Mouse (Mus musculus): ENCODE data around the gene Rec114.

Rec114 gene

DNA sequence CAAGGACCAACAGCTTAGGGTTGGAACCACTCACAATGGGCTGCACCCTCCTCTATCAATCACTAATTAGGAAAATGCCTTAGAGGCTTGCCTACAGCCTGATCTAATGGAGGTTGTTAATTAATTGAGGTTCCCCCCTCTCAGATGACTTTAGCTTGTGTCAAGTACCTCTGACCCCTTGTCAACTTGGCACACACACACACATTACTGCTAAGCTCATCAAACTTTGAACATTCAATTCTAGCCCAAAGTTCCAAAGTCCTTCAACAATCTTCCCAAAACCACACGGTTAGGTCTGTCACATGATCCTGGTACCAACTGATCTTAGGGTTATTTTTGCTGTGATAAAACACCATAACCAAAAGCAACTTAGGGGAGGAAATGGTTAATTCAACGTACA, 26.9 kb downstream of the Rec114 start:
- no peak for DNase-seq

- no peak for DNase-seq
Measured at GRCm38 (mm10) chr9:58710642-58711041, 33.1 kb downstream of the Rec114 start.

DNA sequence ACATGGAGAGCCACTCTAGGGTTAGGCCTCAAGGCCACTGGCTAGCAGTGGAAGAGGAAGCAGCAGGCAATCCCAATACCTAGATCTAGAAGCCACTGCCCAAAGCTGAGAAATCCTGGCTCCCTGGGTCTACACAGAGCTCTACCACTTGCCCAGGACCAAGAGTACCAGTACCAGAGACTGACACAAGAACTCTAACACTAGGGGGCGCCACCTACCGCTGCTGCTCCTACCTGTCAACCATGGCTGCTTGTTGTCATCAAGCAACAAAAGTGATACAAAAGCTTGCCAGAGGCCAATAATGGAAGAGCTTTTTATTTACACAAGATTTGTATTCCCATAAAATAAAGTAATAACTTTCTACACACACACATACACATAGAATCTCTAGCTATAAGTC, 33.8 kb downstream of the Rec114 start:
- DNase-seq = peak; percentile 46 to 56

- DNase-seq = no peak
Measured at GRCm38 (mm10) chr9:58707796-58708195, 36.0 kb downstream of the Rec114 start.

DNA sequence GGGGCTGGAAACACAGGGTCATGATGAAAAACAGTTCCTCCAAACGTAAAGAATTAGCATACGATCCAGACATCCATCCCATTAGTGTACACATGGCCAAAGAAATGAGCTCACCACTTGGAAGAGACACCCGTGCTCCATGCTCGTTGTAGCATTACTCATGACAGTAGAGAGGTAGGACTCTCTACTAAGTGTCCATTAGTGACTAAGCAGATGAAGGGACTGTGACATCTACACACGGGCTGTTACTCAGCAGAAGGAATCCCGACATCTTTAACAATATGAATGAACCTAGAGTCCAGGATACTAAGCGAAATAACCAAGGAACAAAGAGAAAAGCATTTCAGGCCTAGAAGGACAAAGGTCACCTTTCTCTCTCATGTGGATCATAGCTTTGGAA, 37.7 kb downstream of the Rec114 start:
- DNase-seq = no peak

GRCm38 (mm10) chr9:58703766-58704165, 40.0 kb downstream of the Rec114 start:
- no peak for DNase-seq

GRCm38 (mm10) chr9:58701751-58702150, 42.0 kb downstream of the Rec114 start:
- no peak for DNase-seq

DNA sequence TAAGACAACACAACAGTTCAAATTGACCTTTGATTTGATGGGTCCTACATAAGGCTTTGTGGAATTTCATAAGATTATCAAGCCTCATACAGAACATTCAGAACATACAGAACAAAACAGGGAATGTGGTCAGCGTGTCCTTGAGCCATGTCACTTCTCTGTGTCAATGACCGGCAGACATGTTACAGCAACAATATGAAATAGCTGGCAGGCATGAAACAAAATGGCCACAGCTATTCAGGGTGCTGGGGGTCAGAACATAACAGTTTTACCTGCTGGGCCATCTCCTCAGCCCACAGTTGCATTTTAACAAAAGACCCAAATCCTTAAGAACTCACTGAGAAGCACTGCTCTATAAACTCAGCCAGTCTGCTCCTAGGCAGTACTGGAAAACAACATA, 45.3 kb downstream of the Rec114 start:
- no peak for DNase-seq

DNA sequence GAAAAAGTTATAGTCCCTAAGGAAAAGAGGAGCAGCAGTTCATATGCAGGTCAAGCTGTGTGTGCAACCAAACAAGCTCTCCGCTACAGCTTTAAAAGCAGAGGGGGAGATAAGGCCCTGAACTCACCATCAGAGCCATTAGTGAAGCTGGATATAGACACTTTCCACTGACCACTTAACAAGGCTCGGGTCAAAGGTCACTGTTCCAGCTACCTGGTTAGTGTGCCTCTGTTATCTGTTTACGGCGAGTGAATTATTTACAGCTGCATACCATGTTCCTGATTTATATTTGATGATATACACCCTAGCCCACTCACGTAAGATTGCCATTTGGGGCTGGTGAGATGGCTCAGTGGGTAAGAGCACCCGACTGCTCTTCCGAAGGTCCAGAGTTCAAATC, 52.3 kb downstream of the Rec114 start:
- DNase-seq = no peak

GRCm38 (mm10) chr9:58690701-58691100, 53.1 kb downstream of the Rec114 start:
- DNase-seq = no peak

DNA sequence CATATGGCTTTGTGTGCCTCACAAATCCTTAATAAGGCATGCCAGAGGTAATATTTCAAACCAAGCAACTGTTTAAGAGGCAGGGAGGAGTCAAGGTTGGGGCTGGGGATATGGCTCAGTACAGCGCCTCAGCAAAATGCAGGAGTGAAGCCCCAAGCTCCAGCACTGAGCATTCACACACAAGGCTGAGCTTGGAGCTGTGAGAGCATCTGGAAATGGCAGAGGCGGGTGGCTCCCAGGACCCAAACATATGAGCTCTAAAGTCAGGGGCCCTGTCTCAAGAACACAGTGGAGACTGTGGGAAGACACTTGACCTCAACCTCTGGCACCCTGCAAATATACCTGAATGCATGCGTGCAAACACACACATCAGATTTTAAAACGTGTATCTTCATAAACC, 55.7 kb downstream of the Rec114 start:
- no peak for DNase-seq

DNA sequence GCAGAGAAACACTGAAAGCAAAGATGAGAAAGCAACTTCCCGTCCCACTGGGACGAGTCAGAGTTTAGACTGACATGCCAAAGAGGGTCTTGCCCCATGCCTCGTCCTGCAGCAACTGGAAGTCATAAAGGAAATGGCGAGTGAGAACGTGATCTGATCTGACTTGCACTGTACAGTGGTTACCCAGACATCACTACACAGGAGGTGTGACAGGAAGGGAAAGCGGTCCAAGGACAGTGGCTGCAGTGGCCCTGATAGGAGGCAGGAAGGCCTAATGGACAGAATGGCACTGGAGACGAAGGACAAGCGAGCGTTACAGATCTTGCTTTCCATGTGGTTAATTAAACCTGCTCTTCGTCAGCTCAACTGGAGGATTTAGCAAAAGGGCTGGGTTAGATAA, 58.5 kb downstream of the Rec114 start:
- DNase-seq = no peak

DNA sequence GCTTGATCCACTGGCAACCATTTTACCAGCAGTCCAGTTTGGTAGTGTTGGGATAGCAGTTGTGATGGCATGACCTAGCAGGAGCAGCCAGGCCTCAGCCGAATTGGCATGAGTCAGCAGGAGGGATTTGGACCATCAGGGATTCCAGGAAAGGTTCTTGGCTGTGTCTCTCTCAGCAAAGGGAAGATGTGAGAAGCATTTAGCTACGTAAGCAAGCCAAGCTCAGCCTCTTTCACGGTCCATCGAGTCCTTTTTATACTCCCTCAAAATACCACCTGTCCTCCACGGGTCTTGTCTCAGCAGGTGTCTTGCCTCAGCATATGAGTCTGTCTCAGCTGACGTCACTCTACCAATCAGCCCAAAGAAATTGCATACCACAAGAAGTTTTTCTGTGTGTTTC, 60.4 kb downstream of the Rec114 start:
- DNase-seq = no peak

GRCm38 (mm10) chr9:58682106-58682505, 61.7 kb downstream of the Rec114 start:
- no peak for DNase-seq

- DNase-seq = no peak
Measured at GRCm38 (mm10) chr9:58681411-58681810, 62.4 kb downstream of the Rec114 start.

DNA sequence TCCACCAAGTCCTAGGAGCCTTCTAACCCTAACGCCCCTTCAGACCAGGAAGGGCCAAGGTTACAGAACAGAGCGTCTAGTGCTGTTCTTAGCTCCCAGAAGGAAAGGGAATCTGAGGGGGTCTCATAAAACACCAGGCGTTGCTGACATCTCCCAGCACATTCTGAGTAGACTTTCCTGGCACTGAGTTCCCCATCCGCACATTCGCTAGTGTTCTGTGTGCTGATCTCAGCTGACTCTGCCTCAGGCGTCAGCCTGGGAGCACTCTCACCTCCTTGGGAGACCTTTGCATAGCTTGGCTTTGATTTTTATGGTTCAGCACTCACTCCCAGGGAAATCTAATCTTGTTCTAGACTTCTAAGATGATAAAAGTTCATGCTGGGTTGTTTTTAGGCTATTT, 68.4 kb downstream of the Rec114 start:
- DNase-seq = no peak

DNA sequence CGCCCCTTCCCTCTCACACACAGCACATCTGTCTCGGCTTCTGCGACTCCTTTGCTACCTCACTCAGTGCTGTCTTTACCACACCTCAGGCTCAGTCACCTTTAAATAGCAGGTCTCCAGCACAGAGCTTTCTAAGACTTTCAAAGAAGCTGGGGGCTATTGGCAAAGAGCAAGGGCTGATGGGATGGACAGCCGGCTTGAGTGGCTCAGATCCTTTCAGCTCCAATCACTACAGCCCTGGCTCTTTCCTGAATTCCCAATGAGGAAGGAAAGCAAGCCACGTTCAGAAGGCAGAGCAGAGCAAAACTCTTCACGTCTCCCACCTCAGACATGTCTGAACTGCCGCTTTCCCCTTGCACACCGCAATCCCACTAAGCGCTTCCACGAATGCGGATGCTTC, 69.0 kb downstream of the Rec114 start:
- DNase-seq = no peak

DNA sequence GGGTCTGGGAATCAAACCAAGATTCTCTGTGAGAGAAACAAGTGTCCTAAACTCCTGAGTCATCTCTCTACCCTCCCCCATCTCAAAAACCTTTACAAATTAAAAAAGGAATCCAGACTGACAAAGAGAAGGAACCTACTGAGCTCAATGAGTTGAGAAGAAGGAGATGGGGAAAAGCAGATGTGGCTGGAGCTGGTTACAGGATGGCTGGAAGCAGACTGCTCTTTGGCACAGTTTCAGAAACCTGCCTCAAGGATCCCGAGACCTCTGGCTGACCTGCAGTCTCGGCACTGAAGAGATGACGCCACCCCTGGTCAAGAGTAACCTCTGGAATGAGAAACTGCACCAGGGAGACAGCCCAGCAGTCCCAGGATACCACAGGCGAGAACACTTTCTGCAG, 71.3 kb downstream of the Rec114 start:
- DNase-seq = no peak

- DNase-seq = no peak
Measured at GRCm38 (mm10) chr9:58669819-58670218, 73.9 kb downstream of the Rec114 start.

DNA sequence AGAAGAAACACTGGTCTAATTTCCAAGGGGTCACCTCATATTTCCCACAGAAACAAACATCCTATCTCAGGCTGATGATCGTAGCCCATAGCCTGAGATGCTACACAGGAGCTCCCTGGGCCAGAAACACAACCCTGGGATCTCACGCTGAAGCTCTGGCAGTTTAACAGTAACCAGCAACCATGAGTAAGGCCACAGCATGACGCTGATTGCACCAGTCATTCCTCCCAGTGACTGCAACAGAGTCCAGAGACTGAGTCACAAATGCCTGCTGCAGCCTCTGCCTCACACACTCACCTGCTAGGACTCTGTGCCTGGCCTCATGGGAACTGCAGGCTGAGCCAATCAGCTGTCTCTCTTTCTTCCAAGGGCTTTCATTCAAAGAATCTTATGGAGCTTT, 74.7 kb downstream of the Rec114 start:
- no peak for DNase-seq

DNA sequence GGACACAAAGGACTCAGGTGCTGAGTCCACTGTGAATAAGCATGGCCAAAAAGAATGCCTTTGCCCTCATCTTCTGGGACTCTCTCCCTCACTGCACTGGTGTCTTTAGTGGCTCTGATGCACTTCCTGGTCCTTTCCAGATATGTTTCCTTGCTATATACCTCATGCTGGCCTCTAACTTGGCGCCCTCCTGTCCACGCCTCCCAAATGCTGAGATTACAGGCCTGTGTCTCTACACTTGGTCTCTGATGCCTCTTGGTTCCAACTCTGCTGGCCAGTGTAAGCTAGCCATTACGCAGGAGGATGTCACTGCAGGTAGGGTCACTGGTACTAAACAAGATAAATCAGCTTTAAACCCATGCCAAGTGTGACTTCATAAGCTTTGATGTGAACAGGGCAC, 75.6 kb downstream of the Rec114 start:
- no peak for DNase-seq

- no peak for DNase-seq
Measured at GRCm38 (mm10) chr9:58667244-58667643, 76.5 kb downstream of the Rec114 start.

DNA sequence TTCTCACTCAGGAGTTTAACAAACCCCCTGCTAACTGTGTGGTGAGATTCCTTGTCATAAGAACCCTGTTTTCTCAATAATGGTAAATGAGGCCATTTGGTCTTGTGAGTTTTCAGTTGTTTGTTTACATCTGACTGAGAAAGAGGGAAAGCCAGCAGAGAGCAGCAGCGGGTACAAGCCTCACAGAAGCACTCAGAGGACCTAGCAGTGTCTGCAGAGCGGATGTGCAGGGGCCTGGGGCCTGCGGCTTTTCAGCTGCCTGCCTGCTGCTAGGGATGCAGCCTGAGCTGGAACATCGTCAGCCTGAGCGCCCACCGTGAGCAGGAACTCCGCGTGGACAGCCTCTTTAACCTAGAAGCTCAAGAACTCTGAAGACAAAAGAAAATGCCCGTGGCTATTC, 77.6 kb downstream of the Rec114 start:
- no peak for DNase-seq

- DNase-seq = no peak
Measured at GRCm38 (mm10) chr9:58665492-58665891, 78.3 kb downstream of the Rec114 start.

- DNase-seq = no peak
Measured at GRCm38 (mm10) chr9:58662791-58663190, 81.0 kb downstream of the Rec114 start.

GRCm38 (mm10) chr9:58662007-58662406, 81.8 kb downstream of the Rec114 start:
- DNase-seq = no peak
